Mouse (Mus musculus): ENCODE measurements around the gene Il20rb.

- TF ChIP-seq NRF1 (IDR thresholded peaks at IDR 0.05; ENCODE audit: insufficient read depth, low read depth, low read length, poor library complexity, severe bottlenecking) (no peak), CTCF (IDR thresholded peaks at IDR 0.05 in 2 of 3, conservative IDR thresholded peaks at IDR 0.05 in 1 of 3; ENCODE audit: control insufficient read depth in 1 of 3, insufficient read depth in 1 of 3, low read depth in 2 of 3, low read length in 3 of 3, poor library complexity in 1 of 3, severe bottlenecking in 1 of 3) (no peak), POLR2A (IDR thresholded peaks at IDR 0.05; ENCODE audit: control insufficient read depth in 1 of 2, insufficient read depth in 1 of 2, low read depth in 1 of 2, low read length in 2 of 2, poor library complexity in 1 of 2) (no peak), EP300 (IDR thresholded peaks at IDR 0.05; ENCODE audit: low read depth in 1 of 2, low read length in 2 of 2) (no peak)
These were observed 47.1 kb downstream of the Il20rb start for GRCm38 (mm10) chr9:100439481-100439880.

All from MEL (cell line).